Mouse (Mus musculus) midbrain, embryonic 11.5 days (tissue): ENCODE data around the gene Ankrd31. TPM values are rescaled to one million over a fixed set of nuclear protein-coding genes. Genes with fewer than 3 reads are reported as not detected.
A peak's percentile ranks its signal among the peaks of the same experiment; 100 is the strongest.
"Not testable (repeated sequence)": the region's sequence is repeated elsewhere in the genome, so short reads cannot be mapped to it uniquely, and the experiment has no call there.

Experiments
- ATAC-seq: fragments of 200-750 bp; cut with Nextera tagmentation; 2 replicates; pipeline ENCODE4 v1.8.0; 2017; ENCODE audit warnings: moderate TSS enrichment, moderate library complexity; ENCODE audit not compliant: low FRiP score
- DNase-seq: peaks from one replicate; pipeline ENCODE4 v3.0.0; 2015; ENCODE audit warnings: low spot score; ENCODE audit errors: missing footprints
- H3K27ac ChIP-seq: fragments of 300-500 bp; sonication (generic); 2 replicates; pipeline ENCODE4 v1.5.1; 2014; ENCODE audit warnings: low read depth, low read length
- H3K27me3 ChIP-seq: fragments of 300-500 bp; sonication (generic); 2 replicates; pipeline ENCODE4 v1.6.1; 2014; ENCODE audit warnings: mild to moderate bottlenecking, low read length, moderate library complexity, mixed read lengths; ENCODE audit not compliant: control insufficient read depth, insufficient read depth
- H3K36me3 ChIP-seq: fragments of 300-500 bp; sonication (generic); 2 replicates; pipeline ENCODE4 v1.6.1; 2014; ENCODE audit warnings: mild to moderate bottlenecking, low read length, moderate library complexity, mixed read lengths; ENCODE audit not compliant: control insufficient read depth, insufficient read depth
- H3K4me1 ChIP-seq: fragments of 300-500 bp; sonication (generic); 2 replicates; pipeline ENCODE4 v1.6.1; 2014; ENCODE audit warnings: low read length; ENCODE audit not compliant: control insufficient read depth, insufficient read depth
- H3K4me2 ChIP-seq: fragments of 300-500 bp; sonication (generic); 2 replicates; pipeline ENCODE4 v1.6.1; 2014; ENCODE audit warnings: mild to moderate bottlenecking, moderate library complexity
- H3K4me3 ChIP-seq: fragments of 300-500 bp; sonication (generic); 2 replicates; pipeline ENCODE4 v1.5.1; 2014; ENCODE audit warnings: low read depth, low read length
- H3K9ac ChIP-seq: fragments of 300-500 bp; sonication (generic); 2 replicates; pipeline ENCODE4 v1.6.1; 2014; ENCODE audit warnings: low read length
- H3K9me3 ChIP-seq: fragments of 300-500 bp; sonication (generic); 2 replicates; pipeline ENCODE4 v1.6.1; 2016; ENCODE audit warnings: low read length; ENCODE audit not compliant: control insufficient read depth
- WGBS: fragments of 180-500 bp; shearing (Covaris S2); extraction: QIAGEN DNeasy Blood & Tissue Kit; methylation state at CpG from one replicate; pipeline ENCODE4 v1.1.7; 2014; 5-methylcytosine and 5-hydroxymethylcytosine counted together
- polyA plus RNA-seq: library from polyadenylated mRNA; unstranded; fragments of >200 nt; fragmentation: Nextera tagmentation; extraction: Ambion mirVana; gene quantifications from 2 replicates; pipeline ENCODE4 v1.2.1, GENCODE M21; 2014

Ankrd31 gene
- polyA plus RNA-seq, 1 experiment from 2014 or later = 0.05 TPM

DNA sequence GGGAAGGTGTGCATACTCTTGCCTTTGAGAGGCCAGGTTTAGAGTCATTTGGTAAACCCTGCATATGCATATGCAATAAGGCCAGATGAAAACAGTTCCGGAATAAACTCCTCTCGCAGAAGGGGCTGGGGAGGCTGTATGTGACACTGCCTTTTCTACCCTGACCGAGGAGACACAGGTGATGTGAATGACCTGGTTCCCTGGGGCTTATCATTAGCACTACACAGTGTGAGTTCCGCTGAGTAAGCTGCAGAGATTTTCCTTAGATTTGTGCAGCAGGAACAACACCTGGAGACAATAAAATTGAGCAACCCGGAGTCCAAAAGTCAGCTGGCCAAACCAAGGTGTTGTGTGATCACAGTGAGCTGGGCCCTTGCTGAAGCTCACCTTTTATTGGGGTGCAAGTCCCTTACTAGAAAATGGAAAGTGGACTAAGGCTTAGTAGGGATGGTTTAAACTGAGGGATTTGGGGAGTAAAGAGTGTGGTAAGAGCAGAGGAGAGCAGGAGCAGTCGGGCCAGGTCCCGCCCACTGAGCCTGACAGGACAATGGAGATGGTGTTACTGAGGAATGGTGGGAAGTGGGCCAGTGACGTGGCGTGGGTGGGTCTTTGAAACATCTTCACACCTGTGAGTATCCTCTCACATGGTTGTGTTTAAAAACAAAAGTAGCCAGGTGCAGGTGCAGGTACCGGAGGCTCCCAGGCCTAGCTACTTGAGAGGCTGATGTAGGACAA, 178.1 kb downstream of the Ankrd31 start:
- Histone ChIP-seq H3K27ac (no peak overlapping the region), H3K36me3 (no peaks in the 10 kb centered on the region), H3K4me1 (peaks cover 13% of the 10 kb centered on the region), H3K27me3 (peaks cover 18% of the 10 kb centered on the region), H3K9me3 (no peaks in the 10 kb centered on the region), H3K4me3 (no peak overlapping the region), H3K4me2 (no peak overlapping the region), H3K9ac (no peak overlapping the region)
- DNase-seq (peak; percentile 88), ATAC-seq (no peak)
- WGBS = 42% methylated on average over 10 of the region's 10 CpGs

DNA sequence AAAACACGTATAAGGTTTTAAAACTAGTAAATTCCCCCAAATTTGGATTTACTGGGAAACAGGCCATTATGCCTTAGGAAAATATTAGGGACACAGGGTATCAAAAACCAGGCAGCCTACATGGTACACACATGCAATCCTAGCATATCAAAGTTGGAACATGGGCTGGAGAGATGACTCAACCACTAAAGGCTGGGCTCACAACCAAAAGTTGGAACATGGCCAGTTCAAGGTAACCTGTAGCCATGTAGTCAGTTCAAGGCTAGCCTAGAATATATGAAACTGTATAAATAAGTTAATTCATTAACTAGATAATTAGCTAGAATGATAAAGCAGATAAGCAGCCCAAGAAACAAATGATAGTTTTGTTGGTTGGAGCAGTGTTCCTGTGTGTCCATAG, 179.7 kb downstream of the Ankrd31 start:
- no peak for DNase-seq
- WGBS = 96% methylated on average over 1 of the region's 1 CpGs
- Histone ChIP-seq H3K4me3 (no peak overlapping the region), H3K36me3 (no peaks in the 10 kb centered on the region), H3K4me2 (no peak overlapping the region), H3K4me1 (peaks cover 13% of the 10 kb centered on the region), H3K9ac (no peak overlapping the region), H3K27ac (no peak overlapping the region), H3K9me3 (no peaks in the 10 kb centered on the region), H3K27me3 (peaks cover 18% of the 10 kb centered on the region)
- no peak for ATAC-seq

DNA sequence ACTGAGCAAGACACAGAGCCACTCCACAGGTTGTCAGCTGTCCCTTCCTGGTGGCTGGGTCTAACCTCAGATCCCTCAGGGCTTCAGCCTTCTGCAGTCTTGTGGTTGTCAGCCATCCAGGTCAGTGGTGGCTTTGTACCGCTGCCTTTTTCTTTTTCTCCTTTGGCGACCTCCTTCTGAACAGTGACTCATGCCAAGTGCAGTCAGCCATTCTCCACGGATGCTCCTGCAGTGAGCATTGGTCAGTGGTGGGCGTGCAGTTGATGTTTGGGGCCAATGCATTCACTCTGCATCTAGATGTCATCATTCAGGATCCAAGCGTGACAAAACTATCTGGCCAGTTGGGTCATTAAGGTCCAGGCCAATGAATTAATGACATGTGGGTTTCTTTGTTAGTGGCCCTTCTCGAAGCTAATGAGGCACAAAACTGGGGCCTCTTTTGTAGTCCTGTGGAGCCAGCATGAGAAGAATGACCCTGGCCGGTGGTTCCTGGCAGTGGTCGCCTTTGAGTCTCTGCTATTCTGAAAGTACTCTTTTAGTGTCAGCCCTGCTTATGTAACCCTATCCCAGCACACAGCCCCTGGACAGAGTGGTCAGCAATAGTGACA, 180.5 kb downstream of the Ankrd31 start:
- 27% methylated on average over 8 of the region's 8 CpGs for WGBS
- no peaks in the 10 kb centered on the region for H3K36me3 ChIP-seq
- H3K4me1 ChIP-seq = peaks cover 13% of the 10 kb centered on the region
- no peaks in the 10 kb centered on the region for H3K9me3 ChIP-seq
- H3K27me3 ChIP-seq = peaks cover 18% of the 10 kb centered on the region
- H3K27ac ChIP-seq = no peak overlapping the region
- H3K9ac ChIP-seq = no peak overlapping the region
- no peak overlapping the region for H3K4me2 ChIP-seq
- DNase-seq (no peak), ATAC-seq (no peak)
- H3K4me3 ChIP-seq = no peak overlapping the region

DNA sequence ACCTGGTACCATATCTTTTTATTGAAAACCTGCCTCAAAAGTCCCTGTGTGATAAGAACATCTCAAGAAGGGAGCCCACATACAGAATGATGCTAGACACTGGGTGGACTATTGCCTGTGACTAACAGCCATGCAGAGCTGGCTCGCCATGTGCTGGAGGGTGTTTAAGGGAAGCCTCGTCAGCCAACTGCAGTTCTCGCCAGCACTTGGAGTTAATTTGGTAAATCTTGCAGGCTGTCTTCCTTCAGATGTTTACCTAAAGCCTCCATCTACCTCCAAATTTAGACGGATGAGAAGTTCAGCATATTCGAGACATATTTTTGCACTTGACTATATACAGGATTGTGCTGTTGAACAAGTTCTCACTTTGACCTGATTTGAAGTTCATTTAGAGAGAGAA, 184.7 kb downstream of the Ankrd31 start:
- no peak overlapping the region for H3K9ac ChIP-seq
- 87% methylated on average over 5 of the region's 5 CpGs for WGBS
- H3K36me3 ChIP-seq = no peaks in the 10 kb centered on the region
- no peak for DNase-seq
- no peak overlapping the region for H3K4me3 ChIP-seq
- no peak for ATAC-seq
- no peaks in the 10 kb centered on the region for H3K9me3 ChIP-seq
- H3K27ac ChIP-seq = no peak overlapping the region
- H3K4me1 ChIP-seq = peaks cover 9% of the 10 kb centered on the region
- H3K4me2 ChIP-seq = no peak overlapping the region
- no peaks in the 10 kb centered on the region for H3K27me3 ChIP-seq

DNA sequence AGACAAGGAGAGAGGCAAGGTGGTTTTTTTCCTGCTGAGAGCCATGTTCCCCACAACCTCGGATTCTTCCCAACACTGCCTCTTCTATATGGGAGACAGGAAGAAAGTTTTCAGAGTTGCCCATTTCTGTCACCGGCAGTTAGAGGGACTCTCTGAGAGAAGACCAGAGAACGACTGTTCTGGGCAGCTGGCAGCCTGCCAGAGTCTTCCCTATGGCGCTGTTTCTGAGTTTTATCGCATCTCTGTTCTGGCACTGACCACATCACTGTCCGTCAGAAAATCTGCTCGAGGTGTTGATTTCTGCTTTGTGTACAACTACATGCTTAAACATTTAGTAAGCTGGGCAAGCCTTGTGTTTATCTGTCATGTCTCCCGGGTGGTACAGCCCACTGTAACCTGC, 185.3 kb downstream of the Ankrd31 start:
- Histone ChIP-seq H3K27ac (no peak overlapping the region), H3K4me2 (no peak overlapping the region), H3K27me3 (no peaks in the 10 kb centered on the region), H3K9ac (no peak overlapping the region), H3K9me3 (no peaks in the 10 kb centered on the region), H3K36me3 (no peaks in the 10 kb centered on the region), H3K4me3 (no peak overlapping the region), H3K4me1 (peaks cover 8% of the 10 kb centered on the region)
- ATAC-seq (no peak), DNase-seq (no peak)
- WGBS = 85% methylated on average over 8 of the region's 8 CpGs

DNA sequence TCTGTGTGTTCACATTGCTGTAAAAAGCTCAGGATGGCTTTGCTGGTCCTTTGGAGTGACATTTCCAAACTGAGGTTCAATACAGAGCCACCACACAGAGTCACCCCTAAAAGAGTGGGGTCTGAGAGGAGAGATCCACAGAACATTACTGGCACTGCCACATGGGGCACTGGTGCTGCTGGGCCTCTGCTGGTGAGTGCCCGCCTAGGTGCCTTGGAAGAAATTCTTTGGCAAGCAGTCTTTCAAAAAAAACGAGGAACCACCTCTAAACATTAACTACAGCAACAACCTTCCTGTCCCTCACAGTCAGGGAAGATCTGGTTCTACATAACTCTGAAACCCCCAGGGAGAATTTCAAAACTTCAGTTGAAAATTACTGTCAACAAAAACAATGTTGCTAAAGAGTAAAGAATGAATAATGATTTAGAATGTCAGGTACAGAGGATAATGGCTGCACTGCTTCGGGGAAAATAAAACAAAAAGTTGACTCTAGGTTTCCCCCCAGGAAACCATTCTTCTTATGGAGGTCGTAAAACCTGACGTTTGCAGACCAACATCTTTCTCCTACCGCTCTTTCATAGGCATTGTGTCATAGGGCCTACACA, 188.2 kb downstream of the Ankrd31 start:
- Histone ChIP-seq H3K4me1 (no peaks in the 10 kb centered on the region), H3K36me3 (no peaks in the 10 kb centered on the region), H3K9me3 (no peaks in the 10 kb centered on the region), H3K4me3 (no peak overlapping the region), H3K9ac (no peak overlapping the region), H3K27me3 (no peaks in the 10 kb centered on the region), H3K27ac (no peak overlapping the region), H3K4me2 (no peak overlapping the region)
- ATAC-seq (no peak), DNase-seq (no peak)
- WGBS = 74% methylated on average over 6 of the region's 6 CpGs

DNA sequence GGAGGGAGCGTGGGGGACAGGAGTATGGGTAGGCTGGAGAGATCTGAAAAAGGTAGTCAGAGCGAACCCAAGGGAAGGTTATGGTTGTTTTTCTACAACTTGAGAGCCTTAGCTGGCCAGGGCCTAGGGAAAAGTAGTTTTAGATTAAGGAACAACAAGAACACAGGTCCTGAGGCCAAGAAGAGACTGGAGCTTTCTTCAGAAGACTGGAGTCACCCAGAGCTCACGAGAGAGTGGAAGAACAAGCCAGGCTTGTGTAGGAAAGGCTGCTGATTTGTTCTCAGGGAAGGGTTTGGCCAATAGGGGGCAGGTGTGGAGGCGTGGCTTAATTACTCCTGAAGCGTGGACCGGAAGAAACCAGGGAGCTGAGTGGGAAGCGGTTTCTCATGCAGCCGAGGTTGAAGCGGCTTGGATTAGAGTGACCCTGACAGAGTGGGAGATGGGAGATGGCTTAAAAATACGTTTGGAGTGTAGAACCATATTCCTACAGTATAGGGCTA, 189.0 kb downstream of the Ankrd31 start:
- ATAC-seq (no peak), DNase-seq (no peak)
- no peaks in the 10 kb centered on the region for H3K36me3 ChIP-seq
- no peak overlapping the region for H3K9ac ChIP-seq
- no peaks in the 10 kb centered on the region for H3K9me3 ChIP-seq
- H3K27ac ChIP-seq = no peak overlapping the region
- no peak overlapping the region for H3K4me2 ChIP-seq
- no peaks in the 10 kb centered on the region for H3K27me3 ChIP-seq
- no peak overlapping the region for H3K4me3 ChIP-seq
- WGBS = 81% methylated on average over 10 of the region's 10 CpGs
- H3K4me1 ChIP-seq = no peaks in the 10 kb centered on the region

DNA sequence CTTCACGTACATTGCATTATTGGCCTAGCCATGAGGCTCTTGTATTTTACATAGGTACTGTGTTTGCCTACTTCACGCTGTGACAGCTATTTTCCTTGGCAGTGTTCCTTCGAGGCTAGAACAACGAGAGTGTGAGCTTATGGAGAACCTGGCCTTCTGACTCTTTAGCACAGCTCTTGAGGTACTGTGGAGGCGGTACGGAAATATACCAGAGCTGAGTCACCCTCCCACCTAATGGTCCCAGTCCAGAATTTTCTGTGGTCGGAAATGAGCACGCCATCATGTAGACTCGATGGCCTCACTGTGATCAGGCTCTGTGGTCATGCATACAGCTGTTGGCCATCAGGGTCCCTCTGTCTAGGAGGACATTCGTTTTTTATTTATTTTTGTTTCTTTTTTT, 191.6 kb downstream of the Ankrd31 start:
- Histone ChIP-seq H3K9me3 (no peaks in the 10 kb centered on the region), H3K36me3 (no peaks in the 10 kb centered on the region), H3K4me3 (no peak overlapping the region), H3K9ac (no peak overlapping the region), H3K4me2 (no peak overlapping the region), H3K27ac (no peak overlapping the region), H3K27me3 (no peaks in the 10 kb centered on the region), H3K4me1 (no peaks in the 10 kb centered on the region)
- ATAC-seq (no peak), DNase-seq (no peak)
- 88% methylated on average over 10 of the region's 10 CpGs for WGBS

DNA sequence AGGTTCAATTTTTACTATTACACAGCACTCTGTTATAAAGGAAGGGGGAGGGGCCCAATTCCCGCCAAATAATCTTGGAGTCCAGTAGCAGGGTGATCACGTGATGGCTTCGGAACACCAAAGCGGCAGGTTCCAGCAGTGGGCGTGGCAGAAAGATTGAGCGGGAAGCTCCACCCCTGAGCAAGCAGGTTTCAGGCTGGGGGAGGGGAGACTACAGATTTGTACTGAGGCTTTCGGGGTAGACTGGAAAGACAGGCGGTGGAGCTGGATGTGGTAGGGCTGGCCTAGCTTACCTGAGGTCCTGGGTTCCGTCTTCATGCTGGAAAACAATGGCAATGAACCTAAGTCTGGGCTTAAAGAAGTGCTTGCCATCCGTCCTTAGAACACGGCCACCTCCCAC, 193.4 kb downstream of the Ankrd31 start:
- not testable (repeated sequence) for H3K27ac ChIP-seq, H3K27me3 ChIP-seq, H3K4me3 ChIP-seq, H3K36me3 ChIP-seq, H3K4me1 ChIP-seq, DNase-seq, H3K9ac ChIP-seq, H3K9me3 ChIP-seq, ATAC-seq, H3K4me2 ChIP-seq
- WGBS = 85% methylated on average over 11 of the region's 11 CpGs
